Mouse (Mus musculus): ENCODE data around the gene Col23a1. TPM values are rescaled to one million over a fixed set of nuclear protein-coding genes. Genes with fewer than 3 reads are reported as not detected.
A peak's percentile ranks its signal among the peaks of the same experiment; 100 is the strongest.

The Col23a1 gene
- polyA plus RNA-seq, 1 experiment from 2014 or later = 6.1 TPM

DNA sequence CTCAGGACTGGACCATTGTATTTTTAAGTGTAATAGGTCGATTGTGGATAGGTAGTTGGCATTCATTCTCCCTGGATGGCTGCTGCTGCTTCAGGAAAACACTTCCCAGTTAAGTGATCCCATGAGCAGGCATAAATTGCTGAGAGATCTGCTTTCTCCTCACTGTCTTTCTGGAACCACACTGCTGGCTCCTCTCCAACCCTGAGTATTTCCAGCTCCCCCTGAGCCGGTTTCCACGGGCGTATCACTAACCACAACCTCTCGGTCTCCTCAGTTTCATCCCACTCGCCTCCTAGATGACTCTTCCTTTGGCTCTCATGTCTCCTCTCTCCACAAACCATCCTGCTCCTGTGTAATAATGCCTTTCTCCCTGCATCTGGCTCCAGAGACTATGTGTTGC, 228.9 kb downstream of the Col23a1 start:
- H3K36me3 ChIP-seq (replicated peaks) = no peaks in the 10 kb centered on the region
- H3K4me1 ChIP-seq = peaks cover 9% of the 10 kb centered on the region
- H3K27ac ChIP-seq = no peak overlapping the region
- WGBS = 88% methylated on average over 6 of the region's 6 CpGs
- no peak for DNase-seq (ENCODE audit: extremely low spot score, low spot score)
- H3K9me3 ChIP-seq = no peaks in the 10 kb centered on the region
- H3K4me3 ChIP-seq = no peak overlapping the region
- no peaks in the 10 kb centered on the region for H3K27me3 ChIP-seq (ENCODE audit: poor library complexity, severe bottlenecking)

DNA sequence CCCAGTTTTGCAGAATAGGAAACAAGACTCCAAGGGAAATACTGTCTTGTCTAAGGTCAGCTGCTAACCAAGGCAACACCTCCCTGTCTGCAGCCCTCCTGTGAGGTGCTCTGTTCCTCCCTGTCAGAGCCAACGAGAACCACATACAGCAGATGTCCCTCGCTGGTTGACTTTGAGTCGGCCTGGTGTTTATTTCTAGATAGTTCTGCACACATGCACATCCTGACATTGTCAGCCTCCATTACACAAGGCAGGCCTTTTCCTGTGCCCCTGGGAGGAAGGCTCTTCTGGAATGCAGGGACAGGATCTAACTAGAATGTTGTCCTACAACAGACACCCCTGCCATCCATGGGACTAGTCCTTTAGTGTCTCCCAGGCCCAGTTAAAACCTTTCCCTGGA, 231.7 kb downstream of the Col23a1 start:
- H3K36me3 ChIP-seq (replicated peaks) = no peaks in the 10 kb centered on the region
- H3K27ac ChIP-seq = no peak overlapping the region
- H3K27me3 ChIP-seq (ENCODE audit: poor library complexity, severe bottlenecking) = no peaks in the 10 kb centered on the region
- no peaks in the 10 kb centered on the region for H3K9me3 ChIP-seq
- 79% methylated on average over 3 of the region's 3 CpGs for WGBS
- no peak for DNase-seq (ENCODE audit: extremely low spot score, low spot score)
- H3K4me3 ChIP-seq = no peak overlapping the region
- H3K4me1 ChIP-seq = peaks cover 21% of the 10 kb centered on the region

DNA sequence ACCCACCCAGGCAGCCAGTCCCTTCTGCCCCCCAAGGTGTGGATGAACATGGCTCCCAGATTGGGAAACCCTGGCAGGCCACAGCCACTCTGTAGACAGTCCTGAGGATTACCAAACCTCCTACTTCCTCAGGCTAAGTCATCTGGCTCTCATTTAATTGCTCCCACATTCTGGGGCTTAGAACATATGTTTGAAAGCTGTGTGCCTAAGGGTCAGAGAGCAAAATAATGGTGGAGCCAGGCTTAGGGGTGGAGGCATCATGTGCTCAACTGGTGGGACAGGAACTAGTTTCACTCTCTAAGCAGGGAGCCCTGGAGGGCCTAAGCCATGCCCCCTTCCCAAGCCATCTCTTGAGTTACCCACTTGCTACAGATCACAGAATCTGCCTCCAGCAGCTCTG, 233.5 kb downstream of the Col23a1 start:
- no peak for DNase-seq (ENCODE audit: extremely low spot score, low spot score)
- H3K9me3 ChIP-seq = no peaks in the 10 kb centered on the region
- no peak overlapping the region for H3K4me3 ChIP-seq
- no peaks in the 10 kb centered on the region for H3K36me3 ChIP-seq (replicated peaks)
- no peaks in the 10 kb centered on the region for H3K27me3 ChIP-seq (ENCODE audit: poor library complexity, severe bottlenecking)
- H3K27ac ChIP-seq = peak overlapping the region; percentile 9; the same call in 1 of the 2 replicates
- peaks cover 34% of the 10 kb centered on the region for H3K4me1 ChIP-seq

DNA sequence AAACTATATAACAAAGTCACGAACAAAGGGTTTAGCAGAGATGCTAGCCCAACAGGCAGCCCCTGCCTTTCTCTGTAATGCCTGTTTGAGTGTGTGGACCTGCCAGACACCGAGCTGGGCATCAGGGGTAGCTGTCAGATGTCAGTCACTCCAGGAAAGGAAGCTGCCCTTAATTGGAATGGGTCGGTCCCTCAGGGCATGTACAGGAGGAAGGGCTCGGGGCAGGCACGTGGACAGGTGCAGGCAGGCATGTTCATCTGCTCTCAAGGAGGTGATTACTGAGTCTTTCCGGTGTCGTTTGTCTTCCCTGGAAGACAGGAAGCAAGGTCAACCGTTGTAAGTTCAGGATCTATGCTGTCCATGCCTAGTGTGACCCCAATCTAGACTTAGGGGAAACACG, 233.9 kb downstream of the Col23a1 start:
- DNase-seq (ENCODE audit: extremely low spot score, low spot score) = no peak
- Histone ChIP-seq H3K36me3 (replicated peaks) (no peaks in the 10 kb centered on the region), H3K27ac (peak overlapping the region; percentile 9; the same call in 1 of the 2 replicates), H3K4me3 (no peak overlapping the region), H3K9me3 (no peaks in the 10 kb centered on the region), H3K27me3 (ENCODE audit: poor library complexity, severe bottlenecking) (no peaks in the 10 kb centered on the region), H3K4me1 (peaks cover 34% of the 10 kb centered on the region)
- 75% methylated on average over 9 of the region's 9 CpGs for WGBS

DNA sequence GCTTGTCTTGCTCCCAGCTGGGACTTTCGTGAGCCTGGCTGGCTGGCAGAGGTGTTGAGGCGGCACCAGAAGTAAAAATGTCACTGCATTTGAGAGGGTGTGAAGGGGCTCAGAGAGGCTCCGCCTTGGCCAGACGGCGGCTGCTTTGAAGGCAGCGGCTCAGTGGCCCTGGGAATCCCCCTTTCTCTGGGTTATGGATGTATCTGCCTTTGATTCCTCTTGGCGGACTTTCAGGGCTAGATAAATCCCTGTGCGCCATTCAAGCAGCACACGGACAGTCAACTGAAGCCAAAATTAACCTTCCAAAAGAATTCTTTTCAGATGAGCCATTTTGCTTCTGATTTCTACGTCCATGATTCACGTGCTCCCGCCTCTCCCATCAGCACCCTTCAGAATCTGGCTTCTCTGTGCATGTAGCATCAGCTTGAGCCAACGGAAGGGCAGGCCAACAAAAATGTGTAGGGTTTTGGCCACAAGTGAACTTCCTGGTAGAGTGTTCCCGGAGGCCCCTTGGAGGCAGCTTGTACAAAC, 237.0 kb downstream of the Col23a1 start:
- 78% methylated on average over 14 of the region's 14 CpGs for WGBS
- H3K36me3 ChIP-seq (replicated peaks) = no peaks in the 10 kb centered on the region
- no peaks in the 10 kb centered on the region for H3K9me3 ChIP-seq
- no peak overlapping the region for H3K27ac ChIP-seq
- DNase-seq (ENCODE audit: extremely low spot score, low spot score) = no peak
- H3K27me3 ChIP-seq (ENCODE audit: poor library complexity, severe bottlenecking) = no peaks in the 10 kb centered on the region
- no peak overlapping the region for H3K4me3 ChIP-seq
- peaks cover 34% of the 10 kb centered on the region for H3K4me1 ChIP-seq

DNA sequence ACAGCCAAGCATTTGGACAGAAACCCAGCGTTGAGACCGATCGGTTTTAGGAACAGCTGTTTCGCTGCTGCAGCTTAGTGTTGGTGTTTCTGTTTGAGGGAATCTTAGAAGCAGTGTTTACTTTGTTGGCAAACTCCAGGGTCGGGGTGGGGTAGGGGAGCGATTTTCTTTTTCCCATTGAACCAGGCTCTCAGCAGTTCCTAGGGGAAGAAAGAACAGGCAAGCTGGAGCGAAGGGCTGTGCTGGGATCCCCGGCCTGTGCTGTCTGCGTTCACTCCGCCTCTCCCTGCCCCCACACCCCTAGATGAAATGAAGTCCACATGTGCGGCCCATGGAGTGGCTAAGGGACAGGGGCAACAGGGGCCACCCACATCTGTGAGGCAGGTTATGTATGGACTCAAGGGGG, 243.4 kb downstream of the Col23a1 start:
- Histone ChIP-seq H3K9me3 (no peaks in the 10 kb centered on the region), H3K27me3 (ENCODE audit: poor library complexity, severe bottlenecking) (no peaks in the 10 kb centered on the region), H3K27ac (peak overlapping the region; percentile 30; the same call in 1 of the 2 replicates), H3K4me1 (peaks cover 12% of the 10 kb centered on the region), H3K4me3 (no peak overlapping the region), H3K36me3 (replicated peaks) (no peaks in the 10 kb centered on the region)
- peak; percentile 33 for DNase-seq (ENCODE audit: extremely low spot score, low spot score)
- 52% methylated on average over 11 of the region's 11 CpGs for WGBS

DNA sequence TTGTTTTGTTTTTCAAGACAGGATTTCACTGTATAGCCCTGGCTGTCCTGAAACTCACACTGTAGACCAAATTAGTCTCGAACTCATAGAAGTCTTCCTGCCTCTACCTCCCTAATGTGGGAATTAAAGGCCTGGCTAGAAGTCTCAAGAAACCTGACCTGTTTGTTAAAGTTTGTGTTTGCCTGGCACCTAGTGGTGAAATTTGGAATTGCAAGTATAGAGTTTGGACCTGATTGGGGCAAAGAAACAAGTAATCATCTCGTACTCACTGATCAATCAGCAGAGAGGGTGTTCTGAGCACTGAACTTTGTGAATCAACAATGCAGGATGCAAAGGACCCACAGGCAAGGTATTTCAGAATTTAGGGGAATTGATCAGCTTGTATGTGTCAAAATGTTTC, 244.6 kb downstream of the Col23a1 start:
- Histone ChIP-seq H3K36me3 (replicated peaks) (no peaks in the 10 kb centered on the region), H3K4me3 (no peak overlapping the region), H3K27ac (no peak overlapping the region), H3K27me3 (ENCODE audit: poor library complexity, severe bottlenecking) (no peaks in the 10 kb centered on the region), H3K4me1 (peaks cover 24% of the 10 kb centered on the region), H3K9me3 (no peaks in the 10 kb centered on the region)
- 46% methylated on average over 2 of the region's 2 CpGs for WGBS
- DNase-seq (ENCODE audit: extremely low spot score, low spot score) = peak; percentile 46

DNA sequence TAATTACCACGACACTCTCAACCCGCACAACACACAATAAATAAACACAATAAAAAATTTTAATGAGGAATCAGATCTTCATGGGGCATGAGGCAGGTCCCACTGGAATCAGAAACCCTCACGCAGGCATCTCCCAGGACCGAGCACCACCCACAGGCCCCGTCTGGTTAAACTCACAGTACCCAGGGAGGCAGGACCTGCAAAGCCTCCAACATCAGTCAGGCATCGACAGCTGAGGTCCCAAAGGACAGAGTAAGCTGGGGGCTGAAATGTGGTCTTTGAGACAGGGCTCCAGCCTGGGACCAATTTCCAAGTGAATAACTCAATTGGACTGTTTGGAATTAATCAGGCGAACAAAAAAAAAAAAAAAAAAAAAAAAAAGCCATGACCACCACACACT, 248.7 kb downstream of the Col23a1 start:
- no peaks in the 10 kb centered on the region for H3K36me3 ChIP-seq (replicated peaks)
- no peak for DNase-seq (ENCODE audit: extremely low spot score, low spot score)
- no peak overlapping the region for H3K4me3 ChIP-seq
- WGBS = 47% methylated on average over 7 of the region's 7 CpGs
- 0 out of 2 replicates have a peak overlapping the region, but pooled peaks have one; percentile 16 for H3K27ac ChIP-seq
- H3K9me3 ChIP-seq = no peaks in the 10 kb centered on the region
- H3K27me3 ChIP-seq (ENCODE audit: poor library complexity, severe bottlenecking) = no peaks in the 10 kb centered on the region
- peaks cover 48% of the 10 kb centered on the region for H3K4me1 ChIP-seq

DNA sequence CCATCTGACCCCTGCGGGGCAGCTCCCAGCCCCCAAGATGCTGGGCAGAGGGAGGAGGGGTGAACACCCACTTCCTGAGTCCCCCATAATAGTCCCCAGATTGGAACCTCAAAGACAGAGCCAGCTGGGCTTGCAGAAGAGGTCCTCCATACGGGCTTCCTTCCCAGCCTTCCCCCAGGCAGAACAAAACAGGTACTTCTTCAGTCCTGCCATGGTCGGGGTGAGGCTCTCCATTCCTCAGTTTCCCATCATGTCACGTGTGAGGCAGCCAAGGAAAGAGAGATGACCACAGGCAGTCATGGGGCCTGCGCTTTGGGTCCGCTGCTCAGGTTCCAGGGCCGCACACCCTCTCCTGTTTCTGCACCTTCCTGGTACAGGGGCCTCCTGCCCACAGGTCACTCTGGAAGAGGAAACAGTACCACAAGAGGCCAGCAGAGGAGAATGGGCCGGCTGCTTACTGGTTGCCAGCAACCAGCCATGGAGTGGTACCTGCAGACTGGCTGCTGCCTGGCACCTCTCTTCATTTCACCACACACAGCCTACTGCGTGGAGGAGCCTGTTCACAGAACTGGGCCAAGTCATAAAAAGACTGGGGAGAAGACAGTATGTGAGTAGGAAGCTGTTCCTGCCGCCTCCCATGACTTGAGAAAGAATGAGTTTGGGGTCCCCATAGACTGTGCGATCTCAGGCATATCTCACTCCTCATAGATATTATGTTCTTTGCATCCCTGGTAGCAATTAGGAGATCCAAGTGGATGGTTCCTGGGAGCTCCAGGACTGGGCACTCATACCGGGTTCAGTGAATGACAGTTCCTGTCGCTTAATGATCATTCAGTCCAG, 249.4 kb downstream of the Col23a1 start:
- 49% methylated on average over 13 of the region's 13 CpGs for WGBS
- H3K4me1 ChIP-seq = peaks cover 54% of the 10 kb centered on the region
- H3K9me3 ChIP-seq = no peaks in the 10 kb centered on the region
- DNase-seq (ENCODE audit: extremely low spot score, low spot score) = no peak
- H3K27me3 ChIP-seq (ENCODE audit: poor library complexity, severe bottlenecking) = no peaks in the 10 kb centered on the region
- peak overlapping the region; percentile 27; the same call in 1 of the 2 replicates for H3K27ac ChIP-seq
- H3K36me3 ChIP-seq (replicated peaks) = no peaks in the 10 kb centered on the region
- no peak overlapping the region for H3K4me3 ChIP-seq

DNA sequence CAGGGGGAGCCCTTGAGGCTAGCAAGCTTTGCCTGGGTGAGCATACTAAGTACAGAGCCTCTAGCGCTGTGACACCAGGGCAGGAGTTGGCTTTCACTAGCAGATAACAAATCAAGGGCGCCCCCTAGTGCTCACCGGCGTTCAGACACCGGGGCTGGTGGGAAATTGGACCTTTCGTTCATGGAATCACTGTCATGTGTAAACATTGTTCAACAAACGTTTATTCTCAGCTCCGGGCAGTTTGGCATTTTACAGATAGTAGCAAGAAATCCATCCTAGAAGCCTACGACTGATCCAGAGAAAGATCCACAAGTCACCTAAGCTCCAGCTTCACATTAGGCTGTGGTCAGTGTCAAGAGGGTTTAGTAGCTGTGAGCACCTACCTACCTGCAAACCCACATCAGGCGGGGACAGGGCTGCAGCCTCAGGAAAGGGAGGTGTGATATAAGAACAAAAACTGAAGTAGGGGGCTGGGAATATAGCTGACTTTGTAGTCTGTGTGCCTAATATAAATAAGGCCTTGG, 250.1 kb downstream of the Col23a1 start:
- Histone ChIP-seq H3K9me3 (no peaks in the 10 kb centered on the region), H3K36me3 (replicated peaks) (no peaks in the 10 kb centered on the region), H3K4me1 (peaks cover 58% of the 10 kb centered on the region), H3K27ac (no peak overlapping the region), H3K4me3 (no peak overlapping the region), H3K27me3 (ENCODE audit: poor library complexity, severe bottlenecking) (no peaks in the 10 kb centered on the region)
- peak; percentile 96 for DNase-seq (ENCODE audit: extremely low spot score, low spot score)
- WGBS = 14% methylated on average over 10 of the region's 10 CpGs

DNA sequence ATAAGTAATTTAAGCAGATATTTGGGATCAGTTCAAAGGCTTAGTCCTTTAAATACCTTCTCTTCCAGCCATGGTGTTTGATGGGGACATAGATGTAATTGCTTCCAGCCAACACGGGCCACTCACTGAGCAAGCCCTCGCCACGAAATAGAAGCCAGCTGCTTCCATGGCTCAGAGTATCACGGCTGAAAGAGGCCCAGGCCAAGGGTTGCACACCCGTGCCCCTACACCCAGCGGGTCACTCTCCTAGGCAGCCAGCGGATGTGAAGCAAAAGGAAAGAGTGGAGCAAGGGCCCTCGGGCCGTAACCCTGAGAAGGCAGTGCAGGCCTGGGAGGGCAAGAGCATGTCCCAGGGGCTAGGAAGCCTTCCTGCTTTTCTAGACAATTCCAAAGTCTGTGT, 252.7 kb downstream of the Col23a1 start:
- H3K36me3 ChIP-seq (replicated peaks) = no peaks in the 10 kb centered on the region
- WGBS = 47% methylated on average over 9 of the region's 9 CpGs
- peak overlapping the region; percentile 66; the same call in 1 of the 2 replicates for H3K27ac ChIP-seq
- no peak for DNase-seq (ENCODE audit: extremely low spot score, low spot score)
- H3K4me1 ChIP-seq = peaks cover 65% of the 10 kb centered on the region
- H3K4me3 ChIP-seq = no peak overlapping the region
- H3K9me3 ChIP-seq = no peaks in the 10 kb centered on the region
- no peaks in the 10 kb centered on the region for H3K27me3 ChIP-seq (ENCODE audit: poor library complexity, severe bottlenecking)

DNA sequence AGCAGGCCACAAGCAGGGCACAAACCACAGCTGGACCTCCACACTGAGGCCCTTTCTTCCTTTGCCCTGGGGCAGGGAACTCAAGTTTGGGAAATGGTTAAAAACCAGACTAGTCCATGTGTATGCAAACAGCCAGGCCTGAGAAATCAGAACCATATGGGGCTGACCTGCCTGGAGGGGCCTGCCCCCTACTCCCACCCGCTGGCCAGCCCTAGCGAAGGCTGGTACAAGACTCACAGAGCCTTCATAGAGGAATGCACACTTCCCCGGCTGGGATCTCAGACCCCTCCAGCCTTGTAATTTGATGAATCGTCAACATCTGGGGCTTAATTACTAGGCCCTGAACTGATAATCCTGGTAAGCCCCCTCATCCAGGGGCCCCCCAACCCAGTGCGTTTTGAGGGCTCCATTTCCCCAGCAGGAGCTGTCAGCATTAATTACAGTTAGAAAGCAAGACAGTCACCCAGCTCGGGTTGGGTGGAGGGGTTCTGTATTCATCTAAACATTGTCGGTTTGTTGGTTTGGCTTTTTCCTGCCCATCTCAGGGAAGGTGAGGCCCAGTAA, 253.8 kb downstream of the Col23a1 start:
- DNase-seq (ENCODE audit: extremely low spot score, low spot score) = peak; percentile 50
- Histone ChIP-seq H3K27me3 (ENCODE audit: poor library complexity, severe bottlenecking) (no peaks in the 10 kb centered on the region), H3K4me1 (peaks cover 54% of the 10 kb centered on the region), H3K4me3 (no peak overlapping the region), H3K27ac (peak overlapping the region; percentile 62), H3K36me3 (replicated peaks) (no peaks in the 10 kb centered on the region), H3K9me3 (no peaks in the 10 kb centered on the region)
- WGBS = 27% methylated on average over 7 of the region's 7 CpGs

DNA sequence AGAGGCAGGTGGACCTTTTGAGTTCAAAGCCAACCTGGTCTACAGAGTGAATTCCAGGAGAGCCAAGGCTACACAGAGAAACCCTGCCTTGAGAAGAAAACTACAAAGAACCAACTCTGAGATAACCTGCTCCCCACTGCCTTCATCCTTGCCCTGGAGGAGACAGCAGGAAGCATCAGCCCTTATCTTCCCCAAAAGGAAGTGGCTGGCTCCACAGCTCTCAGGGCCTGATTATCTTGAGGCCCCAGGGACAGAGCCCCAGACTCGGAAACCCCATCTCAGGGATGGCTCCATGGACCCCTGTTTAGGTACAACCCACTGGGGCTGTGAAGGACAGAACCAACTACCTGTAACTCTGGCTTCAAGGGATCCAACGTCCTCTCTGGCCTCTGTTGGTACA, 254.7 kb downstream of the Col23a1 start:
- 0 out of 2 replicates have a peak overlapping the region, but pooled peaks have one; percentile 30 for H3K27ac ChIP-seq
- 64% methylated on average over 2 of the region's 2 CpGs for WGBS

More for the DNA sequence above, 254.7 kb downstream of the Col23a1 start:
- Histone ChIP-seq H3K4me3 (no peak overlapping the region), H3K9me3 (no peaks in the 10 kb centered on the region), H3K27me3 (ENCODE audit: poor library complexity, severe bottlenecking) (no peaks in the 10 kb centered on the region), H3K4me1 (peaks cover 50% of the 10 kb centered on the region), H3K36me3 (replicated peaks) (no peaks in the 10 kb centered on the region)
- DNase-seq (ENCODE audit: extremely low spot score, low spot score) = no peak
